Mouse (Mus musculus): ENCODE data around the gene Cdipt.

GRCm38 (mm10) chr7:126983113-126983512 lies 7.4 kb downstream of the Cdipt start:
- TF ChIP-seq POLR2A (IDR thresholded peaks at IDR 0.05; ENCODE audit: low read depth, low read length) (no peak), CTCF (conservative IDR thresholded peaks at IDR 0.05; ENCODE audit: insufficient read depth, insufficient read length, low read depth, low read length) (no peak)

Measured in kidney, adult 2 months (tissue).